Mouse (Mus musculus) embryonic facial prominence, embryonic 13.5 days (tissue): ENCODE measurements around the gene Ttll3. TPM values are rescaled to one million over a fixed set of nuclear protein-coding genes. Genes with fewer than 3 reads are reported as not detected.

Experiments
- ATAC-seq: fragments of 200-750 bp; cut with Nextera tagmentation; 2 replicates; pipeline ENCODE4 v1.8.0; 2017; ENCODE audit warnings: low read depth; ENCODE audit not compliant: insufficient number of reproducible peaks, insufficient read depth, low FRiP score, low TSS enrichment
- H3K27ac ChIP-seq: fragments of 300-500 bp; sonication (generic); 2 replicates; pipeline ENCODE4 v1.5.1; 2015; ENCODE audit warnings: moderate library complexity, mild to moderate bottlenecking, inconsistent platforms
- H3K27me3 ChIP-seq: fragments of 300-500 bp; sonication (generic); 2 replicates; pipeline ENCODE4 v1.6.1; 2015; ENCODE audit warnings: mild to moderate bottlenecking, inconsistent platforms
- H3K36me3 ChIP-seq: fragments of 300-500 bp; sonication (generic); 2 replicates; pipeline ENCODE4 v1.6.1; 2015; ENCODE audit warnings: mild to moderate bottlenecking, inconsistent platforms
- H3K4me1 ChIP-seq: fragments of 300-500 bp; sonication (generic); 2 replicates; pipeline ENCODE4 v1.6.1; 2015; ENCODE audit warnings: inconsistent platforms
- H3K4me2 ChIP-seq: fragments of 300-500 bp; sonication (generic); 2 replicates; pipeline ENCODE4 v1.6.1; 2015; ENCODE audit warnings: moderate library complexity, mild to moderate bottlenecking, inconsistent platforms
- H3K4me3 ChIP-seq: fragments of 300-500 bp; sonication (generic); 2 replicates; pipeline ENCODE4 v1.5.1; 2015; ENCODE audit warnings: mild to moderate bottlenecking, inconsistent platforms
- H3K9ac ChIP-seq: fragments of 300-500 bp; sonication (generic); 2 replicates; pipeline ENCODE4 v1.6.1; 2015; ENCODE audit warnings: mild to moderate bottlenecking, inconsistent platforms
- H3K9me3 ChIP-seq: fragments of 300-500 bp; sonication (generic); 2 replicates; pipeline ENCODE4 v1.6.1; 2016; ENCODE audit warnings: inconsistent platforms
- WGBS: fragments of 180-500 bp; shearing (Covaris S2); methylation state at CpG from one replicate; pipeline ENCODE4 v1.1.7; 2015; ENCODE audit warnings: mixed read lengths; 5-methylcytosine and 5-hydroxymethylcytosine counted together
- polyA plus RNA-seq: library from polyadenylated mRNA; unstranded; fragments of >200 nt; fragmentation: Nextera tagmentation; extraction: Ambion mirVana; gene quantifications from 2 replicates; pipeline ENCODE4 v1.2.1, GENCODE M21; 2015

Gene Ttll3
- polyA plus RNA-seq, 1 experiment from 2014 or later = 5.3 TPM

GRCm38 (mm10) chr6:113402094-113402493 is 13.0 kb downstream of the Ttll3 start:
- Histone ChIP-seq H3K9ac (no peak overlapping the region), H3K4me3 (no peak overlapping the region), H3K4me2 (no peak overlapping the region), H3K9me3 (no peaks in the 10 kb centered on the region), H3K4me1 (no peaks in the 10 kb centered on the region), H3K27ac (no peak overlapping the region), H3K27me3 (no peaks in the 10 kb centered on the region), H3K36me3 (peaks cover 5% of the 10 kb centered on the region; the same call in 1 of the 2 replicates)
- ATAC-seq = no peak
- 93% methylated on average over 13 of the region's 13 CpGs for WGBS

- Histone ChIP-seq H3K27me3 (no peaks in the 10 kb centered on the region), H3K9ac (no peak overlapping the region), H3K4me1 (peaks cover 6% of the 10 kb centered on the region; the same call in 1 of the 2 replicates), H3K4me3 (no peak overlapping the region), H3K36me3 (peaks cover 14% of the 10 kb centered on the region), H3K4me2 (no peak overlapping the region), H3K27ac (no peak overlapping the region), H3K9me3 (no peaks in the 10 kb centered on the region)
- ATAC-seq = no peak
- 81% methylated on average over 12 of the region's 12 CpGs for WGBS
Measured at GRCm38 (mm10) chr6:113404649-113405448, 15.8 kb downstream of the Ttll3 start.

GRCm38 (mm10) chr6:113405483-113405882 is 16.4 kb downstream of the Ttll3 start:
- Histone ChIP-seq H3K27me3 (no peaks in the 10 kb centered on the region), H3K4me3 (no peak overlapping the region), H3K4me1 (peaks cover 6% of the 10 kb centered on the region; the same call in 1 of the 2 replicates), H3K27ac (no peak overlapping the region), H3K9ac (no peak overlapping the region), H3K4me2 (no peak overlapping the region), H3K9me3 (no peaks in the 10 kb centered on the region), H3K36me3 (peaks cover 14% of the 10 kb centered on the region)
- WGBS = 85% methylated on average over 6 of the region's 6 CpGs
- ATAC-seq = no peak

- H3K36me3 ChIP-seq = peaks cover 14% of the 10 kb centered on the region
- no peak for ATAC-seq
- H3K4me2 ChIP-seq = no peak overlapping the region
- no peaks in the 10 kb centered on the region for H3K27me3 ChIP-seq
- no peaks in the 10 kb centered on the region for H3K9me3 ChIP-seq
- no peak overlapping the region for H3K4me3 ChIP-seq
- H3K4me1 ChIP-seq = peaks cover 6% of the 10 kb centered on the region; the same call in 1 of the 2 replicates
- 83% methylated on average over 9 of the region's 9 CpGs for WGBS
- H3K9ac ChIP-seq = no peak overlapping the region
- H3K27ac ChIP-seq = no peak overlapping the region; the same call in 1 of the 2 replicates
Measured at GRCm38 (mm10) chr6:113406683-113407082, 17.6 kb downstream of the Ttll3 start.

- WGBS = 77% methylated on average over 1 of the region's 1 CpGs
- H3K4me2 ChIP-seq = no peak overlapping the region
- no peaks in the 10 kb centered on the region for H3K9me3 ChIP-seq
- no peak overlapping the region for H3K4me3 ChIP-seq
- H3K27me3 ChIP-seq = no peaks in the 10 kb centered on the region
- peaks cover 6% of the 10 kb centered on the region; the same call in 1 of the 2 replicates for H3K4me1 ChIP-seq
- H3K9ac ChIP-seq = no peak overlapping the region
- H3K36me3 ChIP-seq = peaks cover 29% of the 10 kb centered on the region
- no peak for ATAC-seq
- no peak overlapping the region for H3K27ac ChIP-seq
Measured at GRCm38 (mm10) chr6:113410001-113410400, 20.9 kb downstream of the Ttll3 start.

- no peaks in the 10 kb centered on the region for H3K9me3 ChIP-seq
- 90% methylated on average over 5 of the region's 5 CpGs for WGBS
- no peak overlapping the region for H3K4me2 ChIP-seq
- H3K27me3 ChIP-seq = no peaks in the 10 kb centered on the region
- H3K4me3 ChIP-seq = no peak overlapping the region
- peaks cover 35% of the 10 kb centered on the region for H3K36me3 ChIP-seq
- no peak for ATAC-seq
- H3K4me1 ChIP-seq = peaks cover 17% of the 10 kb centered on the region
- H3K27ac ChIP-seq = no peak overlapping the region
- H3K9ac ChIP-seq = no peak overlapping the region
Measured at GRCm38 (mm10) chr6:113416416-113416815, 27.4 kb downstream of the Ttll3 start.

- WGBS = 10% methylated on average over 16 of the region's 16 CpGs
- peak overlapping the region; percentile 58; the same call in 1 of the 2 replicates for H3K27ac ChIP-seq
- H3K27me3 ChIP-seq = no peaks in the 10 kb centered on the region
Measured at GRCm38 (mm10) chr6:113418441-113419198, 29.6 kb downstream of the Ttll3 start.

GRCm38 (mm10) chr6:113419199-113419587 is 30.1 kb downstream of the Ttll3 start, which contains the start of gene Rpusd3:
TSS of gene Rpusd3 (minus strand) at chr6:113419340.
- H3K4me3 ChIP-seq = peak within 1 kb of the TSS; percentile 59
- H3K36me3 ChIP-seq = peaks cover 26% of the 10 kb centered on the region
- peak within 1 kb of the TSS; percentile 82 for H3K9ac ChIP-seq
- peak within 1 kb of the TSS; percentile 58; the same call in 1 of the 2 replicates for H3K27ac ChIP-seq
- peaks cover 17% of the 10 kb centered on the region for H3K4me1 ChIP-seq
- WGBS = under 1% methylated on average over 25 of the region's 25 CpGs
- ATAC-seq = peak; percentile 95
- no peaks in the 10 kb centered on the region for H3K27me3 ChIP-seq
- peak within 1 kb of the TSS; percentile 95 for H3K4me2 ChIP-seq
- no peaks in the 10 kb centered on the region for H3K9me3 ChIP-seq

More at GRCm38 (mm10) chr6:113418441-113419198, 29.6 kb downstream of the Ttll3 start:
- Histone ChIP-seq H3K9ac (peak overlapping the region; percentile 82), H3K36me3 (peaks cover 26% of the 10 kb centered on the region), H3K9me3 (no peaks in the 10 kb centered on the region), H3K4me3 (peak overlapping the region; percentile 59), H3K4me1 (peaks cover 17% of the 10 kb centered on the region), H3K4me2 (peak overlapping the region; percentile 95)
- peak; percentile 39; the same call in 1 of the 2 replicates for ATAC-seq

GRCm38 (mm10) chr6:113423000-113423399 is 33.9 kb downstream of the Ttll3 start:
- ATAC-seq = no peak
- 72% methylated on average over 4 of the region's 4 CpGs for WGBS
- H3K4me2 ChIP-seq = no peak overlapping the region
- H3K27me3 ChIP-seq = no peaks in the 10 kb centered on the region
- no peaks in the 10 kb centered on the region for H3K9me3 ChIP-seq
- no peak overlapping the region for H3K9ac ChIP-seq
- no peaks in the 10 kb centered on the region for H3K36me3 ChIP-seq
- H3K27ac ChIP-seq = no peak overlapping the region
- peaks cover 10% of the 10 kb centered on the region for H3K4me1 ChIP-seq
- no peak overlapping the region for H3K4me3 ChIP-seq

GRCm38 (mm10) chr6:113424187-113424586 is 35.1 kb downstream of the Ttll3 start:
- Histone ChIP-seq H3K9me3 (no peaks in the 10 kb centered on the region), H3K4me1 (peaks cover 3% of the 10 kb centered on the region), H3K27ac (no peak overlapping the region), H3K27me3 (no peaks in the 10 kb centered on the region), H3K4me2 (no peak overlapping the region), H3K4me3 (no peak overlapping the region), H3K36me3 (no peaks in the 10 kb centered on the region), H3K9ac (no peak overlapping the region)
- no peak for ATAC-seq
- 81% methylated on average over 7 of the region's 7 CpGs for WGBS

GRCm38 (mm10) chr6:113426696-113427095 is 37.6 kb downstream of the Ttll3 start:
- no peaks in the 10 kb centered on the region for H3K4me1 ChIP-seq
- no peaks in the 10 kb centered on the region for H3K27me3 ChIP-seq
- H3K4me3 ChIP-seq = no peak overlapping the region
- WGBS = 91% methylated on average over 4 of the region's 4 CpGs
- no peak overlapping the region for H3K27ac ChIP-seq
- H3K4me2 ChIP-seq = no peak overlapping the region
- no peaks in the 10 kb centered on the region for H3K9me3 ChIP-seq
- no peak overlapping the region for H3K9ac ChIP-seq
- ATAC-seq = no peak
- no peaks in the 10 kb centered on the region for H3K36me3 ChIP-seq
